Mouse (Mus musculus) gonadal fat pad, adult 2 months (tissue): ENCODE results near the gene Stard5. TPM values are rescaled to one million over a fixed set of nuclear protein-coding genes. Genes with fewer than 3 reads are reported as not detected.

Source experiments
- DNase-seq: peaks from one replicate; pipeline ENCODE4 v3.0.0-alpha.2; 2012; ENCODE audit warnings: low read depth
- polyA plus RNA-seq: library from polyadenylated mRNA; depleted of rRNA; stranded (reverse); fragments of >200 nt; gene quantifications from 2 replicates; pipeline ENCODE4 v1.2.3, GENCODE M21; 2012; rRNA removed

The Stard5 gene
- polyA plus RNA-seq, 1 experiment: 32.1 TPM

DNA sequence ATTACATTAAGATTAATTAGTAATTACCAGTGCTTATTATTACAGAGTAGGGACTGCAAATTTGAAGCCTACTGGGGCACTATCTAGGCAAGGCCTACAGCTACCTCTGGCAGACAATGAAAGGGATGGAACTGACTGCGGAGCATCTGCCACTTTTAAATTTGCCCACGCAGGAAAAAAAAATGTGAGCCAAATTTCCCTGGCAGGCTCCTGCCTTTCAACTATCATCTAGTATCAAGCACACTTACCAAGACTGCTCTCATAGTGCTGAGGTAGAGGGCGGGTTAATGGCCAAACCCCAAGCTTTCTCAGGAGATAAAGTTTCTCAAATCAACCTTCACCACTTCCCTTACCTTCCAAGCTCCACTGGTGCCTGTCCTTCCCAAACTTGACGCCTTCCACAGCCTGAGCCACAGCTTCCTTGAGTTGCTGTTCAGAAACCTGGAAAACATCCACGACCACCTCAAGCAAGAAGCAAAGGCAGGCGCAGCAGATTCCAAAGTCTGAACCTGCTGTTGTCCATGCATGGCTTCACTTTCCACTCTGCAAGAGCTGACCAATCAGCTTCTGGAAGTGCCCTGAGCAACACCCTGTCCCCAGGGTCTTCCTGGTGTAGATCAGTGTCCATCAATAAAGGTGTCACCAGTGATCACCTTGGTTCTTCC, 31.1 kb downstream of the Stard5 start:
- no peak for DNase-seq

- DNase-seq: no peak
These were observed 34.4 kb downstream of the Stard5 start for GRCm38 (mm10) chr7:83666087-83666595.

- DNase-seq: no peak
These were observed 36.3 kb downstream of the Stard5 start for GRCm38 (mm10) chr7:83667936-83668645.

- DNase-seq: no peak
These were observed 37.0 kb downstream of the Stard5 start for GRCm38 (mm10) chr7:83668724-83669123.

- DNase-seq: no peak
These were observed 39.8 kb downstream of the Stard5 start for GRCm38 (mm10) chr7:83671573-83671972.

GRCm38 (mm10) chr7:83675545-83676254, 43.9 kb downstream of the Stard5 start:
- no peak for DNase-seq

- DNase-seq: no peak
These were observed 45.5 kb downstream of the Stard5 start for GRCm38 (mm10) chr7:83677296-83677695.

DNA sequence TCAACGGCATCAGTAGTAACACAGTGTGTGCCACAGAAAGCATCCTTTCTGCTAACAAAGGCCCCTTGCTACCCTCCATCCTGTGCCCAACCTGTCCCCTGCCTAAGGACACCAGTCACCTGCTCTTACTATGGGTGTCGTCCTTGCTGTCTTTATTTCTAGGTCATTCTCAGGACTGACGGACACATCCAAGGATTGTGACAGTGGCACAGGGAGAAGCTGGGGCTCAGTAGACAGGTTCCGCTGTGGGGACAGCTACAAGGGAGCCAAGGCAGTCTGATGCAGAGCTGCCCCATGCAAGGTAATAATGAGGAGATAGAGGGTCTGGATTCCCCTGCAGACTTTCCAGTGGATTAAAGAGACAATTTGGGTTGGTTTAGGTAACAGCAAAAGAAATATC, 46.7 kb downstream of the Stard5 start:
- no peak for DNase-seq

GRCm38 (mm10) chr7:83682640-83683274, 51.0 kb downstream of the Stard5 start:
- no peak for DNase-seq

GRCm38 (mm10) chr7:83695449-83696212, 63.9 kb downstream of the Stard5 start:
- DNase-seq: no peak

DNA sequence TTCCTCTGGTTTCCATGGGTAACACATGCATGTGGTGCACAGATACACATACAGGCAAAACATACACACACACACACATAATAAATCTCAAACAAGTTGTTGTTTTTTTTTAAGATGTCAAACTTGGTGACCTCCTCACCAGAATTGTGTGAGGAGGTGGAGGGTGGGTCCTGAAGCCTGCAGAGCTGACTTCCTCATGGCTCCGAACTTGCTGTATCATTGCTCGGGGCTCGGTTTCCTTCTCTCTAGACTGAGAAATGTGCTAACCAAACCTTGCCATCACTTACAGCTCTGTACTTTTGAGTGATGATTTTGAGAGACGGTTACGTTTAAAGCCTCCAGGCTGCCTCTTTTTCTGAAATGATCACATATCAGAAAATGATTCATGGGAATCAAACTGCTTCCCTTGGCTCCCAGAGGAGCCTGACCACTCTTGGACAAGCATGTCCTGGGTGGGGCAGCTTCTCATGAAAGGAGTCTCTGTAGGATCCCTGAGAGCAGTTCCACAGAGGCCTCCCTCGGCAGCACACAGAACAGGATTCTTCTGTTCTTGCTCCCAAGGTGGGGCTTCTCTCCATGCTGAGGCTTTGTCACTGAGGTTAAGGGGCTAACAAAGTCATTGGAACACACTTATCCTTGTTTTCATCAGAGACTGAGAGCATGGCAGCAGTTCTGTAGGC, 67.4 kb downstream of the Stard5 start:
- no peak for DNase-seq

Other genes with a start within 250 kb of the Stard5 start
- 0.30 and 0.38 TPM in 2 replicates for gene Tmc3, start 47.0 kb upstream of the Stard5 start, polyA plus RNA-seq
- 7.0 and 7.6 TPM in 2 replicates for gene Il16, start 113.8 kb downstream of the Stard5 start, polyA plus RNA-seq
- gene Cfap161, start 162.9 kb downstream of the Stard5 start, polyA plus RNA-seq: 0.43 and 1.3 TPM in 2 replicates